Mouse (Mus musculus) limb, embryonic 11.5 days (tissue): ENCODE measurements at regions not wholly inside any gene's neighbourhood (a gene's known extent, or its start where the extent isn't known, plus 50 kb on each side); places are given as distances from the start of the nearest gene placed in this dataset.

ENCODE experiments used
- ATAC-seq: fragments of 200-750 bp; cut with Nextera tagmentation; 2 replicates; pipeline ENCODE4 v1.8.0; 2017; ENCODE audit warnings: low read depth; ENCODE audit not compliant: insufficient number of reproducible peaks, low FRiP score, low TSS enrichment
- DNase-seq: peaks from one replicate; pipeline ENCODE4 v3.0.0-alpha.2; 2015; ENCODE audit warnings: low spot score
- H3K27ac ChIP-seq: fragments of 300-500 bp; sonication (generic); replicated peaks from 2 replicates; pipeline ENCODE4 v1.5.1; 2014; ENCODE audit warnings: low read depth, mild to moderate bottlenecking, low read length
- H3K27me3 ChIP-seq: fragments of 300-500 bp; sonication (generic); 2 replicates; pipeline ENCODE4 v1.6.1; 2014; ENCODE audit warnings: mild to moderate bottlenecking, low read length, mixed read lengths; ENCODE audit not compliant: control insufficient read depth, insufficient read depth
- H3K36me3 ChIP-seq: fragments of 300-500 bp; sonication (generic); 2 replicates; pipeline ENCODE4 v1.6.1; 2014; ENCODE audit warnings: mild to moderate bottlenecking, low read length, moderate library complexity, mixed read lengths; ENCODE audit not compliant: control insufficient read depth, insufficient read depth
- H3K4me1 ChIP-seq: fragments of 300-500 bp; sonication (generic); 2 replicates; pipeline ENCODE4 v1.6.1; 2014; ENCODE audit warnings: low read length, mixed read lengths; ENCODE audit not compliant: control insufficient read depth, insufficient read depth
- H3K4me2 ChIP-seq: fragments of 300-500 bp; sonication (generic); 2 replicates; pipeline ENCODE4 v1.6.1; 2014; ENCODE audit warnings: low read depth, mild to moderate bottlenecking, moderate library complexity; ENCODE audit not compliant: severe bottlenecking
- H3K4me3 ChIP-seq: fragments of 300-500 bp; sonication (generic); 2 replicates; pipeline ENCODE4 v1.5.1; 2014; ENCODE audit warnings: low read depth, low read length
- H3K9ac ChIP-seq: fragments of 300-500 bp; sonication (generic); 2 replicates; pipeline ENCODE4 v1.6.1; 2014; ENCODE audit warnings: mild to moderate bottlenecking, low read length
- H3K9me3 ChIP-seq: fragments of 300-500 bp; sonication (generic); 2 replicates; pipeline ENCODE4 v1.6.1; 2016; ENCODE audit warnings: low read length; ENCODE audit not compliant: control insufficient read depth
- WGBS: fragments of 180-500 bp; shearing (Covaris S2); extraction: QIAGEN DNeasy Blood & Tissue Kit; methylation state at CpG from one replicate; pipeline ENCODE4 v1.1.7; 2014; 5-methylcytosine and 5-hydroxymethylcytosine counted together

- WGBS = 86% methylated on average over 3 of the region's 3 CpGs
- no peaks in the 10 kb centered on the region for H3K4me1 ChIP-seq
- H3K36me3 ChIP-seq = no peaks in the 10 kb centered on the region
- no peak overlapping the region for H3K4me3 ChIP-seq
- no peak overlapping the region for H3K9ac ChIP-seq
- H3K9me3 ChIP-seq = no peaks in the 10 kb centered on the region
- ATAC-seq = no peak
- H3K27me3 ChIP-seq = no peaks in the 10 kb centered on the region
- DNase-seq = no peak
- H3K27ac ChIP-seq = no peak overlapping the region
- H3K4me2 ChIP-seq = no peak overlapping the region
Observed at GRCm38 (mm10) chr7:40687005-40687404, 211.1 kb upstream of the Vstm2b start.

- 38% methylated on average over 4 of the region's 4 CpGs for WGBS
- H3K27me3 ChIP-seq = no peaks in the 10 kb centered on the region
- ATAC-seq = no peak
- H3K4me1 ChIP-seq = no peaks in the 10 kb centered on the region
- no peaks in the 10 kb centered on the region for H3K36me3 ChIP-seq
- H3K9ac ChIP-seq = no peak overlapping the region
- DNase-seq = no peak
- no peaks in the 10 kb centered on the region for H3K9me3 ChIP-seq
- H3K4me2 ChIP-seq = no peak overlapping the region
- H3K4me3 ChIP-seq = no peak overlapping the region
- H3K27ac ChIP-seq = no peak overlapping the region
Observed at GRCm38 (mm10) chr7:40688546-40688945, 209.6 kb upstream of the Vstm2b start.

GRCm38 (mm10) chr7:40693755-40694154 is 204.4 kb upstream of the Vstm2b start:
- Histone ChIP-seq H3K9ac (no peak overlapping the region), H3K4me2 (no peak overlapping the region), H3K36me3 (no peaks in the 10 kb centered on the region), H3K9me3 (no peaks in the 10 kb centered on the region), H3K27ac (no peak overlapping the region), H3K4me1 (no peaks in the 10 kb centered on the region), H3K4me3 (no peak overlapping the region), H3K27me3 (no peaks in the 10 kb centered on the region)
- ATAC-seq (no peak), DNase-seq (no peak)
- WGBS = 55% methylated on average over 5 of the region's 5 CpGs

GRCm38 (mm10) chr7:40697551-40697950 is 200.6 kb upstream of the Vstm2b start:
- no peaks in the 10 kb centered on the region for H3K36me3 ChIP-seq
- no peak overlapping the region for H3K27ac ChIP-seq
- 81% methylated on average over 8 of the region's 8 CpGs for WGBS
- ATAC-seq (no peak), DNase-seq (no peak)
- no peak overlapping the region for H3K4me3 ChIP-seq
- no peaks in the 10 kb centered on the region for H3K4me1 ChIP-seq
- H3K9me3 ChIP-seq = no peaks in the 10 kb centered on the region
- H3K4me2 ChIP-seq = no peak overlapping the region
- H3K27me3 ChIP-seq = no peaks in the 10 kb centered on the region
- no peak overlapping the region for H3K9ac ChIP-seq

- Histone ChIP-seq H3K9me3 (no peaks in the 10 kb centered on the region), H3K4me2 (no peak overlapping the region), H3K27ac (no peak overlapping the region), H3K4me1 (no peaks in the 10 kb centered on the region), H3K27me3 (no peaks in the 10 kb centered on the region), H3K36me3 (no peaks in the 10 kb centered on the region), H3K9ac (no peak overlapping the region), H3K4me3 (no peak overlapping the region)
- ATAC-seq = no peak
- WGBS = 59% methylated on average over 3 of the region's 3 CpGs
- no peak for DNase-seq
Observed at GRCm38 (mm10) chr7:40698309-40698708, 199.8 kb upstream of the Vstm2b start.

GRCm38 (mm10) chr7:40699633-40700032 is 198.5 kb upstream of the Vstm2b start:
- H3K9ac ChIP-seq = no peak overlapping the region
- no peaks in the 10 kb centered on the region for H3K9me3 ChIP-seq
- no peak for ATAC-seq
- WGBS = 88% methylated on average over 1 of the region's 1 CpGs
- H3K4me1 ChIP-seq = no peaks in the 10 kb centered on the region
- H3K4me2 ChIP-seq = no peak overlapping the region
- H3K4me3 ChIP-seq = no peak overlapping the region
- no peak for DNase-seq
- no peaks in the 10 kb centered on the region for H3K36me3 ChIP-seq
- H3K27ac ChIP-seq = no peak overlapping the region
- no peaks in the 10 kb centered on the region for H3K27me3 ChIP-seq

- ATAC-seq (no peak), DNase-seq (no peak)
- Histone ChIP-seq H3K4me1 (no peaks in the 10 kb centered on the region), H3K27me3 (no peaks in the 10 kb centered on the region), H3K9me3 (no peaks in the 10 kb centered on the region), H3K4me3 (no peak overlapping the region), H3K9ac (no peak overlapping the region), H3K36me3 (no peaks in the 10 kb centered on the region), H3K27ac (no peak overlapping the region), H3K4me2 (no peak overlapping the region)
- WGBS = 79% methylated on average over 5 of the region's 5 CpGs
Observed at GRCm38 (mm10) chr7:40700656-40701055, 197.5 kb upstream of the Vstm2b start.

GRCm38 (mm10) chr7:40702191-40703045 is 195.7 kb upstream of the Vstm2b start:
- ATAC-seq = no peak
- Histone ChIP-seq H3K36me3 (no peaks in the 10 kb centered on the region), H3K27me3 (no peaks in the 10 kb centered on the region), H3K9ac (no peak overlapping the region), H3K4me3 (no peak overlapping the region), H3K9me3 (no peaks in the 10 kb centered on the region), H3K4me1 (no peaks in the 10 kb centered on the region), H3K4me2 (no peak overlapping the region), H3K27ac (no peak overlapping the region)
- no peak for DNase-seq
- WGBS = 85% methylated on average over 5 of the region's 5 CpGs

GRCm38 (mm10) chr7:40708231-40708630 is 189.9 kb upstream of the Vstm2b start:
- Histone ChIP-seq H3K4me3 (no peak overlapping the region), H3K27me3 (no peaks in the 10 kb centered on the region), H3K36me3 (no peaks in the 10 kb centered on the region), H3K27ac (no peak overlapping the region), H3K4me1 (no peaks in the 10 kb centered on the region), H3K4me2 (no peak overlapping the region), H3K9me3 (no peaks in the 10 kb centered on the region), H3K9ac (no peak overlapping the region)
- ATAC-seq (no peak), DNase-seq (no peak)
- 91% methylated on average over 2 of the region's 2 CpGs for WGBS
